Mouse (Mus musculus) liver, embryonic 14.5 days (tissue): ENCODE results near the gene Nup153. TPM values are rescaled to one million over a fixed set of nuclear protein-coding genes. Genes with fewer than 3 reads are reported as not detected.
A peak's percentile ranks its signal among the peaks of the same experiment; 100 is the strongest.

Source experiments
- ATAC-seq: fragments of 200-750 bp; cut with Nextera tagmentation; 2 replicates; pipeline ENCODE4 v1.8.0; 2017; ENCODE audit warnings: moderate number of reproducible peaks, mild to moderate bottlenecking, moderate library complexity; ENCODE audit not compliant: insufficient read depth
- DNase-seq, 3 experiments: peaks; one replicate each; pipeline ENCODE4 v3.0.0-alpha.2; 2012 to 2013; ENCODE audit warnings: low read depth in 3 of 3, low spot score in 3 of 3
- H3K27ac ChIP-seq: fragments of 300-500 bp; sonication (generic); 2 replicates; pipeline ENCODE4 v1.5.1; 2014; ENCODE audit warnings: moderate library complexity, mild to moderate bottlenecking, control low read depth, inconsistent platforms
- H3K27me3 ChIP-seq: fragments of 300-500 bp; sonication (generic); 2 replicates; pipeline ENCODE4 v1.6.1; 2014; ENCODE audit warnings: mild to moderate bottlenecking, low read length, moderate library complexity; ENCODE audit not compliant: control insufficient read depth, insufficient read depth
- H3K36me3 ChIP-seq: fragments of 300-500 bp; sonication (generic); replicated peaks from 2 replicates; pipeline ENCODE4 v1.6.1; 2014; ENCODE audit warnings: low read depth; ENCODE audit not compliant: control insufficient read depth, insufficient read depth
- H3K4me1 ChIP-seq, 2 experiments: fragments of 200-500 bp in 1 of 2; fragments of 300-500 bp in 1 of 2; sonication (generic) in 1 of 2; replicated peaks; 2 replicates each; pipeline ENCODE4 v1.6.1; 2012 to 2014; ENCODE audit warnings: antibody characterized with exemption in 1 of 2, inconsistent platforms in 1 of 2, low read length in 1 of 2; ENCODE audit not compliant: control insufficient read depth in 2 of 2, insufficient read depth in 2 of 2
- H3K4me2 ChIP-seq: fragments of 300-500 bp; sonication (generic); 2 replicates; pipeline ENCODE4 v1.6.1; 2014; ENCODE audit warnings: low read depth, mild to moderate bottlenecking, control low read depth, moderate library complexity
- H3K4me3 ChIP-seq, 2 experiments: fragments of 200-500 bp in 1 of 2; fragments of 300-500 bp in 1 of 2; sonication (generic) in 1 of 2; 2 replicates each; pipeline ENCODE4 v1.5.1; 2012 to 2014; ENCODE audit warnings: low read depth in 2 of 2, low read length in 2 of 2, mild to moderate bottlenecking in 2 of 2, control low read depth in 1 of 2, inconsistent platforms in 1 of 2, moderate library complexity in 1 of 2; ENCODE audit not compliant: insufficient read depth in 1 of 2
- H3K9ac ChIP-seq: fragments of 300-500 bp; sonication (generic); replicated peaks from 2 replicates; pipeline ENCODE4 v1.6.1; 2014; ENCODE audit warnings: mild to moderate bottlenecking, control low read depth, moderate library complexity
- H3K9me3 ChIP-seq: fragments of 300-500 bp; sonication (generic); 2 replicates; pipeline ENCODE4 v1.6.1; 2016; ENCODE audit warnings: low read length, mixed read lengths; ENCODE audit not compliant: control insufficient read depth
- CTCF ChIP-seq: IDR thresholded peaks from 2 replicates; pipeline ENCODE4 v1.5.1; 2016; ENCODE audit warnings: antibody characterized with exemption, low read depth, control low read depth
- EP300 ChIP-seq: IDR thresholded peaks from 2 replicates; pipeline ENCODE4 v1.6.1; 2016; ENCODE audit warnings: antibody characterized with exemption, low read depth
- WGBS: fragments of 180-500 bp; shearing (Covaris S2); extraction: QIAGEN DNeasy Blood & Tissue Kit; methylation state at CpG from one replicate; pipeline ENCODE4 v1.1.7; 2014; ENCODE audit not compliant: insufficient replicate concordance; 5-methylcytosine and 5-hydroxymethylcytosine counted together
- polyA plus RNA-seq, 2 experiments: library from polyadenylated mRNA; depleted of rRNA in 1 of 2; stranded (reverse) in 1 of 2; unstranded in 1 of 2; fragments of >200 nt; fragmentation: Nextera tagmentation in 1 of 2; extraction: Ambion mirVana in 1 of 2; gene quantifications; 2 replicates each; pipeline versions ENCODE4 v1.2.1 to v1.2.3; 2012 to 2014

The Nup153 gene
- polyA plus RNA-seq, 2 experiments = 21.6 to 37.9 TPM

- peak overlapping the region; percentile 70 to 98 for H3K4me3 ChIP-seq
- peak overlapping the region; percentile 84 for H3K4me2 ChIP-seq
- peaks cover 18 to 20% of the 10 kb centered on the region in 2 experiments for H3K4me1 ChIP-seq
- peak in 1 of 3 experiments; percentile 19 for DNase-seq
- no peak for TF ChIP-seq EP300
- TF ChIP-seq CTCF = no peak
- H3K36me3 ChIP-seq = no peaks in the 10 kb centered on the region
- peak overlapping the region; percentile 90 for H3K27ac ChIP-seq
- H3K9me3 ChIP-seq = no peaks in the 10 kb centered on the region
- no peak for ATAC-seq
- under 1% methylated on average over 30 of the region's 30 CpGs for WGBS
- H3K9ac ChIP-seq = peak overlapping the region; percentile 89
- H3K27me3 ChIP-seq = no peaks in the 10 kb centered on the region
Observed at GRCm38 (mm10) chr13:46726288-46727037, 1.3 kb downstream of the Nup153 start.

- ATAC-seq = peak; percentile 27
- Histone ChIP-seq H3K4me2 (peak overlapping the region; percentile 79), H3K36me3 (no peaks in the 10 kb centered on the region), H3K9ac (peak overlapping the region; percentile 69), H3K27me3 (no peaks in the 10 kb centered on the region), H3K27ac (peak overlapping the region; percentile 93), H3K4me3 (peak overlapping the region; percentile 70 to 98), H3K9me3 (no peaks in the 10 kb centered on the region), H3K4me1 (peaks cover 20 to 25% of the 10 kb centered on the region in 2 experiments)
- peak; percentile 66 for TF ChIP-seq EP300
- no peak for TF ChIP-seq CTCF
- peak; percentile 91 to 92 (median 91) for DNase-seq
- WGBS = 6% methylated on average over 2 of the region's 2 CpGs
Observed at GRCm38 (mm10) chr13:46725227-46725626, 2.5 kb downstream of the Nup153 start.

GRCm38 (mm10) chr13:46724371-46724770, 3.4 kb downstream of the Nup153 start:
- H3K4me3 ChIP-seq = peak overlapping the region; percentile 70 to 98; a peak in 3 of 4 replicates
- H3K4me2 ChIP-seq = peak overlapping the region; percentile 79
- no peaks in the 10 kb centered on the region for H3K36me3 ChIP-seq
- DNase-seq (peak in 1 of 3 experiments; percentile 29), ATAC-seq (no peak)
- H3K4me1 ChIP-seq = peaks cover 20 to 28% of the 10 kb centered on the region in 2 experiments
- TF ChIP-seq CTCF (peak; percentile 39; the same call in 1 of the 2 replicates), EP300 (no peak)
- no peaks in the 10 kb centered on the region for H3K27me3 ChIP-seq
- H3K9ac ChIP-seq = peak overlapping the region; percentile 69
- H3K27ac ChIP-seq = peak overlapping the region; percentile 93
- H3K9me3 ChIP-seq = no peaks in the 10 kb centered on the region

DNA sequence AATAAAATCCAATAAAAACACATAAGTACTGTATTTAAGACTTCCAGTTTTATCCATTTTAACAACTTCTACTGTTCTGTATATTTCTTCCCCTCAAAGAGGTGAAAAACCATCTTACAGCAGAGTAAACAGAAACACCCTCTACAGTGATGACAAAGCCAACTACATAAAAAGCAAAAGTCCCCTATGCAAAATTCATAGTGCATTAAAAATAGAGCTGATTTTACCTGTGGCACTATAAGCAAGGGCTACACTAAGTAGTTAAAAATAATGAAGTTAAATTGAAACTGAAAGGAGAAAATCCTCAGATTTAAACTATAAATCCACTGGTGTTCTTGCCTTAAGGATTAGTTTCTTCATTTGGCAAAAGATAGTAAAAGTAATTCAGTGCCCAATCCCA, 6.7 kb downstream of the Nup153 start:
- no peaks in the 10 kb centered on the region for H3K27me3 ChIP-seq
- peaks cover 11% of the 10 kb centered on the region for H3K36me3 ChIP-seq
- no peaks in the 10 kb centered on the region for H3K9me3 ChIP-seq
- ATAC-seq = no peak
- TF ChIP-seq EP300 = no peak
- TF ChIP-seq CTCF = no peak
- H3K9ac ChIP-seq = no peak overlapping the region
- peaks cover 29 to 32% of the 10 kb centered on the region in 2 experiments for H3K4me1 ChIP-seq
- DNase-seq = no peak
- H3K4me2 ChIP-seq = no peak overlapping the region
- no peak overlapping the region for H3K4me3 ChIP-seq
- H3K27ac ChIP-seq = no peak overlapping the region

- no peak overlapping the region for H3K4me3 ChIP-seq
- DNase-seq = no peak
- peaks cover 21% of the 10 kb centered on the region in 2 experiments for H3K4me1 ChIP-seq
- no peak for ATAC-seq
- H3K27me3 ChIP-seq = no peaks in the 10 kb centered on the region
- no peak overlapping the region for H3K9ac ChIP-seq
- TF ChIP-seq CTCF (no peak), EP300 (no peak)
- 42% methylated on average over 5 of the region's 5 CpGs for WGBS
- no peak overlapping the region for H3K4me2 ChIP-seq
- peaks cover 23% of the 10 kb centered on the region for H3K36me3 ChIP-seq
- H3K27ac ChIP-seq = no peak overlapping the region
- no peaks in the 10 kb centered on the region for H3K9me3 ChIP-seq
Observed at GRCm38 (mm10) chr13:46718893-46719400, 8.8 kb downstream of the Nup153 start.
